Mouse (Mus musculus) neural tube, embryonic 10.5 days (tissue): ENCODE measurements around the gene Nptx2.

Experiments
- DNase-seq: peaks from one replicate; pipeline ENCODE4 v3.0.0-alpha.2; 2017; ENCODE audit warnings: low spot score; ENCODE audit errors: extremely low spot score

Nptx2 gene

GRCm38 (mm10) chr5:144545653-144546422 lies at the start of gene Nptx2:
Gene Nptx2, plus strand, starts transcription at chr5:144545902.
- peak; percentile 86 for DNase-seq

GRCm38 (mm10) chr5:144496481-144496880 lies 49.2 kb upstream of the Nptx2 start:
- no peak for DNase-seq

- DNase-seq, result no peak
These were observed 41.5 kb upstream of the Nptx2 start for GRCm38 (mm10) chr5:144504239-144504638.

DNA sequence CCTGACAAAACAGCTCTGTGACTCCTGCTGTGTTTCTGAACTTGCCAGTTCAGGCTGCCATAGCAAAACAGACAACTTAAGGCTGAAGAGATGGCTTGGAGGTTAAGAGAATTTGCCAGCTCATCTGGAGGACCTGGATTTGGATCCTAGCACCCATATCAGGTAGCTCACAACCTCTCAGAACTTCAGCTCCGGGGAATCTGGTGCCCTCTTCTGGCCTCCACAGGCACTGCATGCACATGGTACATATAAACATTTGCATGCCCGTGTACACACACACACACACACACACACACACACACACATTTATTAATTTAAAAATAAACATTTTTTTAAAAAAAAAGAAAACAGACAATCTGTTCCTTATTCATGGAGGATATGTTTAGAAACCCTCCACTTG lies 40.0 kb upstream of the Nptx2 start:
- no peak for DNase-seq

DNA sequence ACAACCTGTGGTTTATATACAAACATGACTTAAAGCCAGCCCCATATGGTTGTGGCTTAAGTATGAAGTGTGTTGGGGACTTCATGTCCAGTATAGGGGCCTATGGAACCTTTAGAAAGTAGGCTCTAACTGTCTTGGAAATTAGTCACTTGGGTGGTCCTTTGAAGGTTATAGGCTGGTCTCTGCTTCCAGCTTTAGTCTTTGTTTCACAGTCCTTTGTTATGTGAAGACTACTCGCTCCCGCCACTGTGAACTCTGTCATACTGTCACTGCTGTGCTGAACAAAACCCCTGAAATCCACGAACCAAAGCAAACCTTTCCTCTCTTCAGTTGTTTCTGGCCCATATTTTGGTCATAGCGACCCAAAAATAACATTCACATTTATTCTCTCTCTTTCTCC lies 39.5 kb upstream of the Nptx2 start:
- DNase-seq, result no peak

- no peak for DNase-seq
These were observed 38.8 kb upstream of the Nptx2 start for GRCm38 (mm10) chr5:144506689-144507552.

- no peak for DNase-seq
These were observed 36.3 kb upstream of the Nptx2 start for GRCm38 (mm10) chr5:144509431-144509830.

GRCm38 (mm10) chr5:144514738-144515137 lies 31.0 kb upstream of the Nptx2 start:
- peak; percentile 22 for DNase-seq

DNA sequence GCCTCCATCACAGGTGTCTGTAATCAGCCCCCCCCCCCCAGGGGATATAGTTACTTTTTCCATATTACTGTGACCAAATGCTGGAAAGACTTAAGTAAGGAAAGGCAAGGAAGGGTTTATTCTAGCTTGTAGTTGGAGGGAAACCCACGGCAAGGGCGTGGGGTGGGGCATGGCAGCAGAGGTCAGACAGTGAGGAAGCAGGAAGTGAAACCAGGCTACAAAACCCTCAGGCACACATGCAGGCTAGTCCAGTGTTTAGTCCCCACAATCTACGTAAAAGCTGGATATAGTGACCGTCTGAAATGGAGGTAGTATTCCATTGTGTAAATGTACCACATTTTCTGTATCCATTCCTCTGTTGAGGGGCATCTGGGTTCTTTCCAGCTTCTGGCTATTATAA lies 30.5 kb upstream of the Nptx2 start:
- DNase-seq, result no peak

- no peak for DNase-seq
These were observed 25.6 kb upstream of the Nptx2 start for GRCm38 (mm10) chr5:144520096-144520495.

GRCm38 (mm10) chr5:144524774-144525173 lies 20.9 kb upstream of the Nptx2 start:
- DNase-seq, result no peak

DNA sequence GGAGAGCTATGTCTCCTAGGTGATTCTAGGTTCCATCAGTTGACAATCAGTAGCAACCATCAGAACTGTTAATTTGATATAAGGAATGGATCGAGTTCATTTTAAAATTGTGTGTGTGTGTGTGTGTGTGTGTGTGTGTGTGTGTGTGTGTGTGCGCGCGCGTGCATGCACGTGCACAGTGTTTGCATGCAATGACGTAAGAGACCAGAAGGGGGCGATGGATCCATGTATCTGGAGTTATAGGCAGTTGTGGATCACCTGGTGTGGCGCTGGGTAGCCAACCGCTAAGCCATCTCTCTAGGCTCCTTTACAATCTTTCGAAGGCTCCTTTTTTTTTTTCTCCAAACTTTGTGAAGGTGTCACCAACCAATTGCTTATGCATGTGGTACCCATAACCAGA lies 16.6 kb upstream of the Nptx2 start:
- DNase-seq, result no peak

DNA sequence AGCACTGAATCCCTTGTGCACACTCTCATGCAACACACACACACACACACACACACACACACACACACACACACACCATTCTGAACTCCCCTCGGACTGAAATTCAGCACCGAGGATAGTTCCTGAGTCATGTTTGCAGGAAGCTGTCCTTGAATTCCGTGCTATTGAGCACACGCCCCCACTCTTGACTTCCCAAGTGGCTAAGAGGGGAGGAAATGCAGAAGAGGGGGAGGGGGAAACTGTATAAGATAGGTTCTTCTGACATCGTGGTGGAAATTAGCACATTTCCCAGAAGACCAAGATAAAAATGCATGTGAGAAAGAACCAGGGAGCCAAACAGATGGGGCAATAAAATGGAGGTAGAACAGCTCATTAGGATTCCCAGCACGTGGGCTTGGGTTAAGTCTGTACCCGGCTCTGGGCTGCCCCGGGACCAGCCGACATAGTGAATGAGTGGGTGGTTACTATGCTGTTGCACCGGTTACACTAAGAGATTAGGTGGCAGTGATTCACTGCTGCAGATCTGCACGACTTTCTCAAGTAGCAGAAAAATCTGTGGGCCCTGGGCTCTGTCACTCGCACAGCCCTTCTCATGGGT lies 2.9 kb upstream of the Nptx2 start:
- peak; percentile 21 for DNase-seq

GRCm38 (mm10) chr5:144546423-144546995 lies 807 bp downstream of the Nptx2 start:
- DNase-seq, result peak; percentile 52

DNA sequence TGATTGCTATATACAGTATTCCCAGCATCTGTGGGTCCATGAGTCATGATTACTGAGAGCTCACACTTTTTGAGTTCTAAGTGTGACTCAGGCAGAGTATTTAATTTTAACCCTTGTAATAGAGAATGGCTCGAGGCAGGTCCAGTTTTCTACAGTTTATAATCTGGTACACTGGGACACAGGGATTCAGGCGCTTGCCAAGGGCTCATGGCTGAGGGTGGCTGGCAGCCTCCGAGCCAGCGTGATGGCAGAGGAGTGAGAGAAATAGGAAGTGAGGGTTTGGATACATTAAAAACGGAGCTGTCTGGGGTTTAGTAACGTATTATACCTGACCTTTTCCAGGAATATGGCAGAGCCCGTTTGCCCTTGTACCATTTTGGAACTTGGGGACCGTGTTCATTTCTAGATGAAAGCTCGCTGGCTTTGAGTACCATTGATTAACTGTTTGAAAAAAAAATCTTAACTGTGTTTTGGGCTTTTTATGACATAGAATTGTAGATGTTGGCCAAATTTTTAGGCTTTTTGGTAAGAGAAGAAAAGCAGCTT lies 1.7 kb downstream of the Nptx2 start:
- peak; percentile 19 for DNase-seq

- DNase-seq, result peak; percentile 52
These were observed 2.5 kb downstream of the Nptx2 start for GRCm38 (mm10) chr5:144548079-144548631.

DNA sequence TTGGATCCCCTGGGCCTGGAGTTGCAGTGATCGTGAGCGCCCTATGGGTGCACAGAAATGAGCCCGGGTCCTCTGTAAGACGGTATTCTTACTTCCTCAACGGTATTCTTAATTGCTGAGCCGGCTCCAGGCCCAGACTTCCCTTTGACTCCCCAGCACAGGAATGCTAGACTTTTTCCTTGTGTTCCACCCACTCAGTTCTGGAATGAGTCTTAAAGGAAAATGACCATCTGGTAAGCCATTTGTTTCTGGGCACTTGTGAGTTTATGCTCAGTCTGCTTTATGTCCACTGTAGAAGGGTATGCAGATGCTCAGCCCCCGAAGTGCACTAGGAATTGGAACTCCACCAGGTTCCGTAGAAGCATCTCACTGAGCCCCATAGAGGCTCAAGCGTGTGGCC lies 4.3 kb downstream of the Nptx2 start:
- DNase-seq, result no peak

DNA sequence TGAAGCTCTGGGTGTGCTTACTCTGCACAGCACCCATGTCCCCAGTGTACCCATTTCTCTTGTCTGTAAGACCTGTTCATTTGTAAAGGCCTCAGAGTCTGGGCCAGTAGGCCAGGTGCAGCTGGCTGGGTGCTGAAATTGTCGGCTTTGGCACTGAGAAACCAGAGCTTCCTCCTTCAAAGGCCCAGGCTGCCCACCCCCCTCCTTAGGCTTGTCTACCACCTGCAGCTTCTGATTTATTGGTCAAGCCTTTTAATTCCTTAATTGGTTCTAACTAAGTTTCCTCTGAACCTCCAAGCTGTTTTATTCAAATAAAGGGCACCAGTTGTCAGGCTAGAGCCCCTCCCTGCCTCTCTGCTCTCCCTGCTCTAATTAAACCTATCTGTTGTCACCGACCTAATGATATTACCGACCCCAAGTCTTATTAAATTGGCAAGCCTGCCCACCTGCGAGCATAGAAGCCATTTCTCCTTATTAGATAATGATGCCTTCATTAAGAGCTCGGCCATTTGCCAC lies 5.0 kb downstream of the Nptx2 start:
- no peak for DNase-seq

DNA sequence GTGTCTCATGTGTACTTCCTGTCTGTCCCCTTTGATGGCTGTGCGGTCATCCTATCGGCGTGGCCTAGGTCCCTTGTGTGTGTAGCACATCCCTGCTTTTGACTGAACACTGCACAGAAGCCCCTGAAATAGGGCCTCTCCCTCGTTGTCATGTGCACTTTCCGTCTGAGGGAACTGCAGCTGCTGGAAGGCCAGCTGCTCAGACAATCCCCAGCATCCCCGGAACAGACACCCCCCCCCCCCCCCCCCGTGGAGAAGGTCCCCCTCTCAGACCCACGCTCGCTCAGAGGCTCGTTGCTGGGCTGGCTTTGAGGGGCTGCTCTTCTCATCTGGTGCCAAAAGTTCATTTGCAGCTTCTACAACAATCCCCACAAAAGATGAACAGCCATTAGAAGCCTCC lies 11.0 kb downstream of the Nptx2 start:
- no peak for DNase-seq

GRCm38 (mm10) chr5:144557363-144557762 lies 11.7 kb downstream of the Nptx2 start:
- DNase-seq, result no peak

DNA sequence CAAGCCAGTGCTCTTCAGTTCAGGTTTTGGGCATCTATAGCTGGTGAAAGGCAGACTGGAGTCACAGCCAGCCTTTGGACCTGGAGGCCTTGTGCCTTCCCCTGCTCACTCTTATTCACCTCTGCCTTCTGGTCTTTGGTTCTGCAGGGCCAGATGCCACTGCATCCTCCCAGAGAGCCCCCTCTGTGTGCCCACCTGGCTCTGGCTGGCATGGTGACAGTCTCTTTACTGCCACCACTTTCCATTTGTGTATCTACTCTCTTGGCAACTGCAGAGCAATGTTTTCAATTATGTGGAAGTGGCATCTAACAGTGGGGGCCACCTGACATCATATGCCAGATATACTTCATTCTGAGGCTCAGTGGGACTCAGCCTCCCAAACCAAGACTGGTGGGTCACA lies 12.8 kb downstream of the Nptx2 start:
- DNase-seq, result no peak
